Mouse (Mus musculus) thymus, postnatal 4 days (tissue): ENCODE data around the gene Terb1.

ENCODE experiments used
- DNase-seq: peaks from one replicate; pipeline ENCODE4 v3.0.0; 2021

Gene Terb1

DNA sequence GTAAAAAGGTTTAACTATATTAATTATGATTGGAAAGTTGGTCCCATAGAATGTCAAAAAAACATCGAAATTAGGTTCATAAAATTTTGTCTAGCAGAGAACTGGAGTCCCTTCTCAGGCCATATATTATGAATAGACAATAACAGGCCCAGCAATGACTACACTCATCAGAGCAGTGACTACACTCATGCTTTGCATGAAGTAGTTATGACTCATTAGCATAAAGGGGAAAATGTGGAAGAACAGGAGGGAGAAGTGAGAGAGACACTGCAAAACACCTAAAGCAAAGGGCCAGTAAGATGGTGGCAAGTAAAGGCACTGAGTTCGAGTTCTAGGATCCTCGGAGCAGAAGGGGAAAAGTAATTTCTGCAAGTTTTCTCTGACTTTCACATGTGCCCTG, 63.7 kb downstream of the Terb1 start:
- no peak for DNase-seq

DNA sequence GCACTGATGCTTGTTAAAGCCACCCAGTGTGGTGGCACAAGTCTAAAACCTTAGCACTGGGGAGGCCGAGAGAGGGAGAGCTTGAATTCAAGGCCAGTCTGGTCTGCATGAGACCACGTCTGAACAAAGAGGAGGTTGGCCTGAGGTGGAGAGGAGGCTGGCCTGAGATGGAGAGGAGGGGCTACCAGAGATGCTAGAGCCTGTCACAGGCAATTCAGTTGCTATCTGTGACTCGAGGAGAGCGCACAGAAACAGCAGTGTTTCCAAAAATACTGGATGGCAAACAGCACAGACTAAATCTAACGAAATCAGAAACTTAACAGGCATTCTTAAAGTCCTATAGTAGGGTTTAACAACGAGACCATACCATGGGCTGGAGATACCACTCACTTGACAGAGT, 64.5 kb downstream of the Terb1 start:
- DNase-seq: no peak

GRCm38 (mm10) chr8:104443125-104443679, 66.5 kb downstream of the Terb1 start:
- DNase-seq: no peak

- DNase-seq: peak; percentile 98
These were observed 67.2 kb downstream of the Terb1 start, which contains the start of gene Dync1li2 for GRCm38 (mm10) chr8:104442299-104443124. Gene Dync1li2 (minus strand): TSS chr8:104443047.

DNA sequence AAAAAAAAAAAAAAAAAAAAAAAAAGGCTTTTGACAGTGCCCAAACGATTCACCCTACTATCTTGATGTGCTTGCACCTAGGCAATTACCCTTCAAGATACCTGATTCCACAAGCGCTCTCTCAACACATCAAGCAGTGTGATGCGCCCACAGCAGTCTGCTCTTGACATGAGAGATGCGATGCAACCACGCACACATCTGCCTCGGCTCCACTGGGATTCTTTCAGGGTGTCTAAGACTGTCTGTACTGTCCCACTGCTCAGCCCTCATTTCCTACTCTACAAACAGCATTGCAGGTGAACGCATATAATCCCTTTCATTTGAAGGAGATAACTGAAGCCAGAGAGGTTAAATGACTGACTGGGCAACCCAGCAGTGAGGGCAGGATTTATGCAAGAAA, 68.1 kb downstream of the Terb1 start:
- no peak for DNase-seq

DNA sequence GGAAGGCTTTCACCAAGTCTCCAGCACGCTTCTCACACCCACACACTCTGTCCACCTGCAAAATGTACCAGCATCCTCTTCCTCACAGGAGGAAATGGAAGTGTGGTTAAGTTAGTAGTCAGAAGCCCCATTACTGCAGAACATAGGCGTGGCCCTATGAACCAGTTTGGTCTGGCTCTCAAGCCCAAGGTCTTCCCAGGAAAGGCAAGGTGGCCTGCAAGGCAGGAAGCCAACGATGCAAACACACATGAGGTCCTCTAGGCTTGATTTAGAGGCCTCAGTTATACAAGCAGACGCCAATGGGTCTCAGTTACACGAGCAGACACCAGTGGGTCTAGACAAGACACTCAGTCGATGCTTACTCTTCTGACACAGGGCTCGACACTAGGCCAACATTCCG, 70.2 kb downstream of the Terb1 start:
- DNase-seq: no peak

- no peak for DNase-seq
These were observed 72.1 kb downstream of the Terb1 start for GRCm38 (mm10) chr8:104437494-104438135.

DNA sequence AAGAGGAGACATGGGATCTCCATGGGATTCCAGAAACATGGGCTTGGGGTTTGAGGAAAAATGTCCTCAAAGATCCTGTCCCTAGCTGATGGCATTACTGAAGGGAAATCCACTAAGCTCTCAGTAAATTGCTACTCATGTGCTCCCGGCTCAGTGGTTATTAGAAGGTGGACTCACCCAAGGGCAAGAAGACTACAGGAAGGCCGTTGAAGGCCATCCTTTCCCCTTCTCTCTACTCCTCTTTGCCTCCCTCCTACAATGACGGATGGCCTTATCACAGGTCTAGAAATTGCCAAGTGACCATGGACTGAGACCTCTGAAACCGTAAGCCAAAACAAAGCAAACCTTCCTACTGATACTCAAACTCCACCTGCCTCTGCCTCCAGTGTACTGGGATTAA, 73.1 kb downstream of the Terb1 start:
- DNase-seq: no peak

DNA sequence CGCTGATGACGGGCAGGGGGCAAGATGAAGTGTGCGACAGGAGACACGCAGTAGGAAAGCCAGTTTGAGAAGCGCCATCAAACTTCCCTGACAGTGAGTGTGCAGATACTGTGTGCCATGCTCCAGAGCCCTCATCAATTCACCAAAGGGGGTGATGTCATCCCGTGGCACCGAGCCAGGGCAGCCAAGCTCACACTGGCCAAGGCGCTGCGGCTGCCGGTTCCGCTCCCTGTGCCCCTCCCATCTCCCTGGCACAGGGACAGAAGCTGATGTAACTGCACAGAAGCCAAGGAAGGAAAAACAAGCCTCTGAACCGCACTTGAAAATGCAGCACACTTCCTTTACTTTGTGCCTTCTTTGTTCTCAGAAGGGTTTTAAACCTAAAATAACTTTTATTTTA, 73.7 kb downstream of the Terb1 start:
- peak; percentile 27 for DNase-seq

DNA sequence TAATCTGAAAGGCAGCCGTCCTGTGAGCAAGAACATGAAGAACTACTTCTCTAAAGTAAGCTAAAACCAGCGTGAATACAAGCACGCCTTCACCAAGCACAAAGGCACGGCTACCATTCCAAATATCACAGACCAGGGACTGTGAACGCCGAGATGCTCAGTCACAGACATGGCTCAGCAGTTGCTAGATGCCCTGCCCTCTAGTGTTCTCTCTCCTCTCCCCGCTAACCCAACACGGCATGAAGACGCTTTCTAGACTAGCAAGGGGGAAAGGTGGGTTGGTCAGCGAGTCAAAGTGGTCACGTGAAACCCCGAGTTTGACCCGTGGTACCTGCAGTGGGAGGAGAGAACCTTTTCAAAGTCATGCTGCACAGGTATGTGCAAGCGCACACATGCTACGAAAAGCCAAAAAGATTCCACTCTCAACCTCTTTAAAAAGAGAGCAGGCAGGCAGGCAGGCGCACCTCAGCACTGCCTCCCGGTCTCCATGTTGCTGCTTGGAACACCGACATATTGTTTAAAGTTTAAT, 74.8 kb downstream of the Terb1 start:
- no peak for DNase-seq

GRCm38 (mm10) chr8:104434275-104434674, 75.4 kb downstream of the Terb1 start:
- no peak for DNase-seq

- DNase-seq: no peak
These were observed 76.4 kb downstream of the Terb1 start for GRCm38 (mm10) chr8:104433191-104433842.

DNA sequence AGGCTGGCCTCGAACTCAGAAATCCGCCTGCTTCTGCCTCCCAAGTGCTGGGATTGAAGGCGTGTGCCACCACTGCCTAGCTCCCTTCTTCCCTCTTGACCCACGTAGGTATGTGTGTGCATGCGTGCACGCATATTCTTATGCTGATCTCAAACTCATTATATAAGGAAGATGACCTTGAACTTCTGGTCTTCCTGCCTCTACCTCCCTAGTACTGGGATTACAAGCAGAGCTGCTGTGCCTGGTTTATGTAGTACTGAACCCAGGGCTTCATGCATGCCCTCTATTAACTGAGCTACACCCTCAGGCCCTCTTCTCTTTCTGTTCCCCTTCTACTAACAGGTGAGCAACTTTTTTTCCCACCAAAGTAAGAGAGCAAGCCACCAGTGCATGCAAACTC, 77.1 kb downstream of the Terb1 start:
- DNase-seq: no peak

- DNase-seq: no peak
These were observed 79.5 kb downstream of the Terb1 start for GRCm38 (mm10) chr8:104430230-104430629.

DNA sequence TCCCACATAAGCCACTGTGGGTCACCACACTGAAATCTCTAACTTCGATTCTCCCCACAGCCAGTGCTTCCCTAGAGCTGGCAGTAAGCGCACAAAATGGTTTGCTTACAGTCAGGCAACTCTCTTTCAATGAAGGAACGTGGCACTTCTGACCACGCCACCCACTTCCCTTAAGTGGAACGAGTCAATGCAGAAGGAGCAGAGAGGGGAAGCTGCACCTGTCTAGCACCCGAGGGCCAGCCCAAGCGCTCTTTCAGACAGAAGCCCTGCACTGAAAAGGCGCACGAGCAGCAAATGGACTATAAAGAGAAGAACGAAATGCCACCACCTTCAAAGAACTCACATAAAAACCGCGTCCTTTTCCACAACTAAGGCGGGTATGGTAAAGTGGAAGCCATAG, 82.0 kb downstream of the Terb1 start:
- no peak for DNase-seq

GRCm38 (mm10) chr8:104422313-104422712, 87.4 kb downstream of the Terb1 start:
- DNase-seq: no peak

GRCm38 (mm10) chr8:104416022-104416421, 93.7 kb downstream of the Terb1 start:
- DNase-seq: no peak

GRCm38 (mm10) chr8:104414204-104414603, 95.5 kb downstream of the Terb1 start:
- DNase-seq: no peak

- no peak for DNase-seq
These were observed 95.9 kb downstream of the Terb1 start for GRCm38 (mm10) chr8:104413770-104414169.

- DNase-seq: no peak
These were observed 96.7 kb downstream of the Terb1 start for GRCm38 (mm10) chr8:104412805-104413532.

DNA sequence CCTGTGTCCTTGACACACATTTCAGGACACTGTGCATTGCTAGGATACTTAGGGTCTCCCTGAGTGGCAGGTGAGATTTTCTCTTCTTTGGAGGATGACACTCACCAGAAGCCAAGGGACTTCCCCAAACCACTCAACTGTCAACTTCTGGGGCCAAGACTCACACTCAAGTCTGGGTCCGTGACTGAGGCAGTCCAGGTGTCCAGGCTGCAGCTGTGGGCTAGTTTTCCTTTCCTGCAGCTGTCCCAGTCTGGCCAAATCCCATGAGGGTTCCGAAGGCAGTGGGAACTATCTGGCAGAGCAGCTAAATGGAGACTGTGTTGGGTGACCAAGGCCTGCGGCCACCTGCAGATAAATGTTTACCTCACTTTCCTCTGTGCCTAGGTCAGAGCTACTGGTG, 97.7 kb downstream of the Terb1 start:
- DNase-seq: no peak

DNA sequence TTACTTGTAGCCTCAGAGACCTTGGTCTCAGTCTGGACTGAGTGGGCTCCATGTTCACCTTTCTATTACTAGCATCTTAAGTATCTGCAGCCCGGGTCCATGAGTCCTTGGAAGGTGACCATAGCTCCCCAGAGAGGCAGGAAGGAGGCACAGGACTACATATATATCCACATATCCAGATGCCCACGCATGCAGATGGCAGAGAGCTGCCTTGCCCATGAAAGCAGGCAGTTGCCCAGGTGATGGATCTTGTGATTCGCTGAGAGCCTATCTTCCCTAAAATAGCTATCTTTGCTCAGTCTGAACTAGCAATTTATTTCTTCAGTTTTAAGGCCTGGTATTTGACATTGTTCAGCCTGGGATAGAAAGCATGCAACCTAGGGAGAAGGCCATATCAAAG, 98.2 kb downstream of the Terb1 start:
- no peak for DNase-seq
